Mouse (Mus musculus) intestine, embryonic 15.5 days (tissue): ENCODE measurements around the gene Tgfbr3l. TPM values are rescaled to one million over a fixed set of nuclear protein-coding genes. Genes with fewer than 3 reads are reported as not detected.
"Not testable (repeated sequence)": the region's sequence is repeated elsewhere in the genome, so short reads cannot be mapped to it uniquely, and the experiment has no call there.

ENCODE experiments used
- ATAC-seq: fragments of 200-750 bp; cut with Nextera tagmentation; 2 replicates; pipeline ENCODE4 v1.8.0; 2017; ENCODE audit warnings: moderate TSS enrichment, moderate library complexity
- H3K27ac ChIP-seq: fragments of 300-500 bp; sonication (generic); 2 replicates; pipeline ENCODE4 v1.5.1; 2015; ENCODE audit warnings: mild to moderate bottlenecking, inconsistent platforms
- H3K27me3 ChIP-seq: fragments of 300-500 bp; sonication (generic); replicated peaks from 2 replicates; pipeline ENCODE4 v1.6.1; 2015; ENCODE audit warnings: inconsistent platforms
- H3K36me3 ChIP-seq: fragments of 300-500 bp; sonication (generic); 2 replicates; pipeline ENCODE4 v1.6.1; 2015; ENCODE audit warnings: inconsistent platforms
- H3K4me1 ChIP-seq: fragments of 300-500 bp; sonication (generic); replicated peaks from 2 replicates; pipeline ENCODE4 v1.6.1; 2015; ENCODE audit warnings: inconsistent platforms
- H3K4me2 ChIP-seq: fragments of 300-500 bp; sonication (generic); replicated peaks from 2 replicates; pipeline ENCODE4 v1.6.1; 2015; ENCODE audit warnings: mild to moderate bottlenecking, inconsistent platforms
- H3K4me3 ChIP-seq: fragments of 300-500 bp; sonication (generic); replicated peaks from 2 replicates; pipeline ENCODE4 v1.5.1; 2015; ENCODE audit warnings: inconsistent platforms
- H3K9ac ChIP-seq: fragments of 300-500 bp; sonication (generic); 2 replicates; pipeline ENCODE4 v1.6.1; 2015; ENCODE audit warnings: inconsistent platforms
- H3K9me3 ChIP-seq: fragments of 300-500 bp; sonication (generic); 2 replicates; pipeline ENCODE4 v1.6.1; 2016; ENCODE audit warnings: inconsistent platforms
- WGBS: fragments of 180-500 bp; shearing (Covaris S2); methylation state at CpG from one replicate; pipeline ENCODE4 v1.1.7; 2015; 5-methylcytosine and 5-hydroxymethylcytosine counted together
- polyA plus RNA-seq: library from polyadenylated mRNA; unstranded; fragments of >200 nt; fragmentation: Nextera tagmentation; extraction: Ambion mirVana; gene quantifications from 2 replicates; pipeline ENCODE4 v1.2.1, GENCODE M21; 2015

The Tgfbr3l gene
- polyA plus RNA-seq, 1 experiment from 2014 or later: 2.3 TPM

DNA sequence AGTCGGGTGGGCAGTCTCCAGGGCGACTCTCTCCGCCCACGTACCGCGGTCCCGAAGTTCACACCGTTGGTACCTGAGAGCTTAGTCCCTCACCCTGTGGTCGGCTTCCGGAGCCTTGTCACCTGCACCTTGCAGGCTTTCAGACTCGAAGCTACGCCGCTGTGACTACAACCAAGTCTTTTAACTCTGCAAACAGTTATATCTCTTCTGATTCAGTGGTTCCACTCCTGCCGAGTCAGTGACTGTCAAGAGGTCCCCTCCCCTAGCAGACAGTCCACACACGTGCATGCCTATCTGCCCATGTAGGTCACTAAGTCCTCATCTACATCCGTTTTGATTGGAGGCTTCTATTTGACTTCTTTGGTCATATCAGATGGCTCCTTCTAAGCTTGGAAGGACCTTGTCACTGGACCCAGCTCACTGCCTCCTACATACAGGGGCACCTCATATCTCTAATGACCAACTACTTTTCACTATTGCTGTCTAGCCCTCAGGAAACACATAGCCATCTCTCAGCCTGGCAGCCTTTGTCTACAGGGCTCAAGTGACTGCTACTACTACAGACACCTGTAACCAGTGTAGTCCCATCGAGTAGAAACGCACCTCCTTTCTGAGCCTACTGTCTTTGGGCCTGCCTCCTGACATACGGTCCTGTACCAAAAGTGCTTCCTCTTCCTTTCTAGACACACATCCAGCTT, 8.7 kb upstream of the Tgfbr3l start:
- H3K9me3 ChIP-seq: no peaks in the 10 kb centered on the region
- H3K36me3 ChIP-seq: peaks cover 25% of the 10 kb centered on the region
- H3K4me3 ChIP-seq: peak overlapping the region; percentile 67
- peak; percentile 50 for ATAC-seq
- H3K4me2 ChIP-seq: peak overlapping the region; percentile 79
- 12% methylated on average over 19 of the region's 19 CpGs for WGBS
- peak overlapping the region; percentile 93 for H3K27ac ChIP-seq
- peaks cover 22% of the 10 kb centered on the region for H3K4me1 ChIP-seq
- H3K27me3 ChIP-seq: no peaks in the 10 kb centered on the region
- H3K9ac ChIP-seq: peak overlapping the region; percentile 74

DNA sequence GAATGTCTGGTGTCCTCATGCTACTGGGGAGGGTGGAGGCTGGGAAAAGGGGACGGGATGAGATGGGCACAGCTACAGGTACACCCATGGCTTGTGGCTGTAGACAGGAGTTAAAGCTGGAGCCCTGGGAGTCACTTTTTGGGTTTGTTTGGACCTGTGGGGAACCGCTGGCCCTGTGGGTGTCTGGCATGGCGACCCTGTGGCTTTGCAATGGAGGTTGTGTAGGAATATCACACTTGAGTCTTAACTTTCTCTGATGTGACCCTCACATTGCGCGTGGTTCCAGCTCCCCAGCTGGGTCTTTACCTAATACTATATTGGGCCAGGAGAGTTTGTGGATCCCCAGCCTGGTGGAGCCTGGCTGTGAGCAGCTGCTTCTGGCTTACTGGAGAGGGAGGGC, 3.0 kb upstream of the Tgfbr3l start:
- H3K4me2 ChIP-seq: no peak overlapping the region
- H3K4me1 ChIP-seq: peaks cover 23% of the 10 kb centered on the region
- H3K36me3 ChIP-seq: peaks cover 58% of the 10 kb centered on the region
- H3K27ac ChIP-seq: no peak overlapping the region
- WGBS: 90% methylated on average over 5 of the region's 5 CpGs
- no peak overlapping the region for H3K9ac ChIP-seq
- no peak overlapping the region for H3K4me3 ChIP-seq
- no peaks in the 10 kb centered on the region for H3K27me3 ChIP-seq
- no peak for ATAC-seq
- H3K9me3 ChIP-seq: no peaks in the 10 kb centered on the region

DNA sequence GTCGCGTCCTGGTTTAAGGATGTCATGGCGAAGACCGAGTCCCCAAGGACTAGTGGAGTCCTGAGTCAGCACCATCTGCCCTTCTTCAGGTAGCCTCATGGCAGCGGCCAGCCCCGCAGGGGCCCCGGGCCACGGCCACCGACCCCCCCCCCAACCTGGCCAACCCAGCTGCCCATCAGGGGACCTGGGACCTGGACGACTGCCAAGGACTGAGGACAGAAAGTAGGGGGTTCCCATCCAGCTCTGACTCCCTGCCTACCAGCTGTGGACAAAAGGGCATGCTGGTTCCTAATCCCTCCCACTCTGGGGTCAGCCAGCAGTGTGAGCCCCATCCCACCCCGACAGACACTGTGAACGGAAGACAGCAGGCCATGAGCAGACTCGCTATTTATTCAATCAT, 2.3 kb upstream of the Tgfbr3l start:
- peaks cover 21% of the 10 kb centered on the region for H3K4me1 ChIP-seq
- H3K27ac ChIP-seq: no peak overlapping the region
- WGBS: 87% methylated on average over 13 of the region's 13 CpGs
- H3K4me3 ChIP-seq: no peak overlapping the region
- H3K9ac ChIP-seq: no peak overlapping the region
- H3K36me3 ChIP-seq: peaks cover 58% of the 10 kb centered on the region
- H3K27me3 ChIP-seq: no peaks in the 10 kb centered on the region
- H3K9me3 ChIP-seq: no peaks in the 10 kb centered on the region
- no peak overlapping the region for H3K4me2 ChIP-seq
- no peak for ATAC-seq

DNA sequence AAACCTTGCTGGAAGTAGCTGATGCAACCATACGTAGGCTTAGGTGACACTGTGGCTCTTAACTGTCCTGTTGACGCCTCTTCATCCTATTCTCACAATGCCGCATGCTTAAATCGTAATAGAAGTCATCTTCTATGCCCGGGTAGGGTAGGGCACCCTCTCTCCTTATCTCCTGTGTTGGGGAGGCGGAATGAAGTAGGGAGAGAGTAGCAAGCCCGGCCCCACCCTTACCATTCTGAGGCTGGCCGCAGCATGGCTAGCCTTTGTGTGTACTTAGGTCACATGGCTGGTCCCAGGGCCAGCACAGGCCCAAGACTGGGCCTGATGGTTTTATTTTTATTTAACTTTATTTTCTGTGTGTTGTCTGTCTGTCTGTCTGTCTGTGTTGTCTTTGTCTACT, 773 bp upstream of the Tgfbr3l start:
- Histone ChIP-seq H3K4me2 (no peak overlapping the region), H3K36me3 (peaks cover 52% of the 10 kb centered on the region), H3K9me3 (no peaks in the 10 kb centered on the region), H3K4me3 (no peak overlapping the region), H3K4me1 (peaks cover 14% of the 10 kb centered on the region), H3K27me3 (no peaks in the 10 kb centered on the region), H3K27ac (no peak overlapping the region), H3K9ac (no peak overlapping the region)
- 83% methylated on average over 8 of the region's 8 CpGs for WGBS
- no peak for ATAC-seq

DNA sequence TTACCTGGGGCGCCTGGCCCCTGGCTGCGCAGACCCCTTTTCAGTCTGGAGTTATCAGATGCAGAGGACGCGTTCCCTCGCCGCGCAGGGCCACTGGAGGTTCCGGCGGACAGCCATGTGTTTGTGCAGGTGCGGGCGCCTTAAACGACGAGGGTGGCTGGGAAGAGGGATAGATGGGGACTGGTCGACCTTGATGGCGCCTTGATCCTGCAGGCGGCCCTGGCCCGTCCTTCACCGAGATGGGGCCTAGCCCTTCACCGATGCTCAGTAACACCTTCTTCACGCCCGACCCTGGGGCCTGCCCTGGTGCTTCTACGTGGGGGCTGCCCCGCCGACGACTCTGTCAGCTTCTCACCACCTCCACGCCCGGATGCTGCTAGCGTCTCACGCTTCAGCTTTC, 1.2 kb downstream of the Tgfbr3l start:
- Histone ChIP-seq H3K27ac (peak overlapping the region; percentile 27; the same call in 1 of the 2 replicates), H3K9me3 (no peaks in the 10 kb centered on the region), H3K4me1 (peaks cover 23% of the 10 kb centered on the region), H3K9ac (no peak overlapping the region), H3K27me3 (no peaks in the 10 kb centered on the region), H3K4me2 (peak overlapping the region; percentile 14; the same call in 1 of the 2 replicates), H3K36me3 (peaks cover 34% of the 10 kb centered on the region), H3K4me3 (no peak overlapping the region)
- 20% methylated on average over 29 of the region's 29 CpGs for WGBS
- no peak for ATAC-seq

DNA sequence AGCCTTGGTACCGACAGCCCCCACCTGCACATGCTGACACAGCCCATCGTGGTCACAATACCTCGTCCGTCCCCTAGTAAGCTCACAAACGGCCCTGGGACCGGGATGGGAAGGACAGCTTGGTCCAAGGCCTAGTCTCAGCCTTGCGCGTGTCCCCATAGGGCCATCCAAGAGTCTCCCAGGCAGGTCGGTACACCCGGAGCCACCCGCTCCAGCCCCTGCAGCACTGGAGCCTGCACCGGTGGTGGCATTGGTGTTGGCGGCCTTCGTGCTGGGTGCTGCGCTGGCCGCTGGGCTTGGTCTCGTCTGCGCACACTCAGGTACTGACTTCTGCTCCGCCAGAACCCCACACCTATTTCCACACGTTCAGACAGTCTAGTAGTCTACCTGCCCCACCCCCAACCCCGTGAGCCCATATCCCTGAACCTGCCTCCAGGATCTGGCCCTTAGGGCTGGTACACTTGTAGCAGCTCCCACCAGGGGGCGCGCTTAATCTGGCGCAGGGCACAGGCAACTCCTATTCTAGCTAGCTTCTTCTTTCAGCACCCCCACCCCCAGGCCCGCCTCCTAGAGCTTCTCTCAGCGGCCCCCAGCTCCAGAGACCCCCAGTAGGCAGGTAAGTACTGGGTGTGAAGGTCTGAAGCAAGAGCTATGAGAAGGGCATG, 2.4 kb downstream of the Tgfbr3l start:
- Histone ChIP-seq H3K27me3 (no peaks in the 10 kb centered on the region), H3K4me1 (peaks cover 23% of the 10 kb centered on the region), H3K27ac (no peak overlapping the region), H3K9ac (no peak overlapping the region), H3K4me3 (no peak overlapping the region), H3K9me3 (no peaks in the 10 kb centered on the region), H3K36me3 (peaks cover 33% of the 10 kb centered on the region), H3K4me2 (no peak overlapping the region)
- peak; percentile 18; the same call in 1 of the 2 replicates for ATAC-seq
- 39% methylated on average over 26 of the region's 26 CpGs for WGBS

DNA sequence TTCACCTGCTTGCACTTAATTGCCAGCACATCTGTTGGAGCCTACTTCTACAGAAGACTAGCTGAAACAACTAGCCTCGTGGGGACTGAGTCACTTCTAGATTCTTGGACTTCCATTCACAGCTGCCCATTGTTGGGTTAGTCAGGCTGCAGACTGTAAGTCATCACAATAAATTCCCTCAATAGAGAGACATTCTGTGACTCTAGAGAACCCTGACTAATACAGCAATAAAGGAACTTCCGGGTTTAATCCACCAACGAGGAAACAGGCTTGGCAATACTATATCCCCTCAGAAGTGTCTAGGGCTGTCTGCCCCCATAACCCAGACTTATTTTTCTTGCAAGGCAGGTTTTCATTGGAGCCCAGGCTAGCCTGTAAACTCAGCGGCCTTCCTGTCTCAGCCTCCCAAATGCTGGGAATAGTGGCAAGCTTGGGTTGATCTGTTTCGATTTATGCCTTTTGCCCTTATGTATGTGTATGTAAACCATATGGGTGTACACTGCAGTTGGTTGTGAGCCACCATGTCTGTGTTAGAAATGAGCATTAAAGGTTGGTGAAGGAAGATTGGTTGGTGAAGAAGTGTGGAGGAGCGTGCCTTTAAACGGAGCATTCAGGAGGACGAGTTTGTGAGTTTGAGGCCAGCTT, 4.2 kb downstream of the Tgfbr3l start:
- ATAC-seq: 0 out of 2 replicates have a peak, but pooled peaks have one; percentile 0
- Histone ChIP-seq H3K27me3 (no peaks in the 10 kb centered on the region), H3K9ac (peak overlapping the region; percentile 98; the same call in 1 of the 2 replicates), H3K9me3 (no peaks in the 10 kb centered on the region), H3K27ac (peak overlapping the region; percentile 28; the same call in 1 of the 2 replicates), H3K36me3 (peaks cover 22% of the 10 kb centered on the region), H3K4me1 (peaks cover 27% of the 10 kb centered on the region), H3K4me2 (peak overlapping the region; percentile 77), H3K4me3 (peak overlapping the region; percentile 99)
- WGBS: 45% methylated on average over 8 of the region's 8 CpGs

DNA sequence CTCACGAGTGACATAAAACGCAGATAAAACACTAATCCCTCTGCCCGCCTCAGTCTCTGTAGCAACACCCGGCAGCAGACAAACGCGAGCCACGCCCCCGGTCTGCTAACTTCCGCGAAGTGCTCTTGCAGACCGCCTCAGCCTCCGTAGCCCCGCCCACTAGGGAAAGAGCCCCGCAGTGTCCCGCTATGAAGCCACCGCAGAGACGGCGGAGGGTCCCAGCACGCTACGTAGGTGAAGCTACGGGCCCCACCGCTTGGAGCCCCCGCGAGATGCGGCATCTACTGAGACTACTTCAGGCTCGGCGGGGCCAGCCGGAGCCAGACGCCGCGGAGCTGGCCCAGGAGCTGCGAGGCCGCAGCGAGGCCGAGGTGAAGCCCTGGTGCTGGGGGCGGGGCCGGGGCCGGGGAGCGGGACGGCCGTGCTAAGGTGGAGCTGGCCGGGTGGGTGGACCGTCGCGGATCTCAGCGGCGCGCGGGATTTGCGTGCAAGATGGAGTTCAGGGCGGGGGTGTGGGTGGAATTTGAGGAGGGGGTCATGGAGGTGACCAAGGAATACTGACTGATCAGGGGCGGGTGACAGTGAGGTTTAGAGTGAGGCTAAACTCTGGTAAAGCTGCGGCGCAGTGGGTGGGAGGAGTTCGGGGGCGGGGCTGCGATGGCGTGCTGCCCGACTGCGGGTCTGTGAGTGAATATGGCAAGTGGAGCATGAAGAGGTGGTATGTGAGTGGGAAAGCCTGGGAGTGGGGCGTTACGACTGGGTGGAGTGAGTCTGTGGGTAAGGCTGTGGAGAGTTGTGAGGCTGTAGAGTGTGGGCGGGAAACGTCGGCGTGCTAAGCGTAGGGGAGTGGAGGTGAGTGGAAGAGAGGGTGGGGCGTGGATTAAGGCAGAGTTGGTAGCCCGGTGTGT, 5.2 kb downstream of the Tgfbr3l start, which contains the start of gene Snapc2:
TSS of gene Snapc2 (plus strand) at position 147 of the 908 bp plus-strand sequence.
- no peaks in the 10 kb centered on the region for H3K27me3 ChIP-seq

DNA sequence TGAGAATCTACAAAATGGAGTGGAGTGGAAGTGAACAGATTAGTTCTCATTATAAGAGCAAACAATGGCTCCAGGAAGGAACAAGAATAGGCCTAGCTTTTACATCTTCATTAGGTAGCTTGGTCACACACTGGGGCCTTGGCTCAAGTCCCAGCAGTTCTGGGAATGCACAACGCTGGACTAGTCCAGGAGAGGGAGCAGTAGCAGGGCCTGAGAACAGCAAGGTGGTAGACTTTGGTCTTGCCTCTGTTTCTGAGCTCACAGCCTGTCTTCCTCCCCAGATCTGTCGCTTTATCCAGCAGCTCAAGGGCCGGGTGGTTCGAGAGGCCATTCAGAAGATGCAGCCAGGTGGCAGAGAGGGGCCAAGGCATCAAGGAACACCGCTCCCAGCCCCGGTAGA, 6.0 kb downstream of the Tgfbr3l start:
- Histone ChIP-seq H3K4me1 (peaks cover 39% of the 10 kb centered on the region), H3K36me3 (peaks cover 21% of the 10 kb centered on the region), H3K9me3 (no peaks in the 10 kb centered on the region), H3K9ac (no peak overlapping the region; the same call in 1 of the 2 replicates), H3K4me3 (peak overlapping the region; percentile 99), H3K27me3 (no peaks in the 10 kb centered on the region), H3K27ac (0 out of 2 replicates have a peak overlapping the region, but pooled peaks have one; percentile 29), H3K4me2 (peak overlapping the region; percentile 77)
- WGBS: 58% methylated on average over 6 of the region's 6 CpGs
- ATAC-seq: no peak

More for the DNA sequence above, 5.2 kb downstream of the Tgfbr3l start, which contains the start of gene Snapc2:
- peak within 1 kb of the TSS; percentile 99 for H3K4me3 ChIP-seq
- H3K9me3 ChIP-seq: no peaks in the 10 kb centered on the region
- peak within 1 kb of the TSS; percentile 95 for H3K27ac ChIP-seq
- under 1% methylated on average over 69 of the region's 69 CpGs for WGBS
- H3K4me2 ChIP-seq: peak within 1 kb of the TSS; percentile 77
- peak; percentile 93 for ATAC-seq
- H3K9ac ChIP-seq: peak within 1 kb of the TSS; percentile 98
- H3K4me1 ChIP-seq: peaks cover 36% of the 10 kb centered on the region
- peaks cover 21% of the 10 kb centered on the region for H3K36me3 ChIP-seq

DNA sequence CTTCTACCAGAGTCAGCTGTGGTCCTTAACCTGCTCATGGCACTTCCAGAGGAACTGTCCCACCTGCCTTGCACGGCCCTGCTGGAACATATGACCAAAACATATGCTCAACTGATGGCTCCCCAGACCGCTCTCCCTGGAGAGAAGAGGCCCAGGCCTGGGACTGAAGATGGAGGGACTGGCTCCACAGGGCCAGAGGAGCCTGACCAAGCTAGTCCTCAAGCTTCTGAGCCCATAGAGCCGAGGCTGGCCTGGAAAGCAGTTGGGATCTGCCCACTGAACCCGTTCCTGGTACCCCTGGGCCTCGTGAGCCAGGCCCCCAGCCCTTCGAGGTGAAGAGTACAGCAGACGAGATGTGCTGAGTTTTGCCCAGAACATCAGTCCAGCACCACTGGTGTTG, 7.5 kb downstream of the Tgfbr3l start:
- WGBS: 84% methylated on average over 7 of the region's 7 CpGs
- not testable (repeated sequence) for H3K27me3 ChIP-seq, ATAC-seq, H3K27ac ChIP-seq, H3K4me3 ChIP-seq, H3K4me2 ChIP-seq, H3K9me3 ChIP-seq, H3K9ac ChIP-seq
- Histone ChIP-seq H3K36me3 (peaks cover 23% of the 10 kb centered on the region), H3K4me1 (peaks cover 40% of the 10 kb centered on the region)

DNA sequence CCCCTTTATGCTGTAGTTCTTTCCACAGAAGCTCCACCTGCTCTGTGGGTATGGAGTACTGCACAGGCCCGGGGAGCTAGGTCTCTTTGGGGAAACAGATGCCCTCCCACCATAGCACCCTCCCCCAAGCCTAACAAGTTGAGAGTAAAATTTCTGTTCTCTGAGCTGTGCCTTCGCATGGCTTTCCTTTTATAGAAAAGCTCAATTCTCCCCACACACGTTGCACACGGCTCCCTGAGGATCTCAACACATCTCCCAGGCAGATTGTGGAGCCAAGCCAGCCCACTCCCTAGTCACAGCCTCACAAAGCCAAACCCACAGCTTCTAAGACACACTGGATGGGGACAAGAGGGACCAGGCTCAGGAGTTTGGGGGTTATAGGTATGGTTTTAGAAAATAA, 8.9 kb downstream of the Tgfbr3l start:
- H3K4me1 ChIP-seq: peaks cover 37% of the 10 kb centered on the region
- peaks cover 32% of the 10 kb centered on the region for H3K36me3 ChIP-seq
- no peak overlapping the region for H3K4me3 ChIP-seq
- 0 out of 2 replicates have a peak overlapping the region, but pooled peaks have one; percentile 87 for H3K4me2 ChIP-seq
- ATAC-seq: no peak
- H3K27me3 ChIP-seq: no peaks in the 10 kb centered on the region
- no peaks in the 10 kb centered on the region for H3K9me3 ChIP-seq
- WGBS: 55% methylated on average over 4 of the region's 4 CpGs
- peak overlapping the region; percentile 73; the same call in 1 of the 2 replicates for H3K27ac ChIP-seq
- no peak overlapping the region for H3K9ac ChIP-seq
